In genomic region chr11:62901699-62902323, GRCm38 (mm10) we compare ENCODE assay signal across 8 mouse cellular contexts. TPM values are rescaled to one million over a fixed set of nuclear protein-coding genes. Genes with fewer than 3 reads are reported as not detected.
DNase-seq lines count a peak whose midpoint lies in the region; ATAC-seq and TF ChIP-seq lines count a peak whose summit lies in the region.

No protein-coding gene starts in this region.

- H3K9ac ChIP-seq in heart, adult 2 months (ENCODE audit: low read depth, low read length), result no peak overlapping the region

- H3K27ac ChIP-seq in heart, adult 2 months, result no peak overlapping the region
- H3K27ac ChIP-seq in heart, embryonic 10.5 days, result no peak overlapping the region

- CTCF ChIA-PET in Patski (lab: Charles Lee), result interaction anchor here (0.7 to 2.8 kb wide), 23 partner anchors 8 to 1058 kb away, joined by 3 to 33 read pairs (median 4); no protein-coding TSS in a partner anchor

- ATAC-seq in Patski, result peak; percentile 69
- ATAC-seq in megakaryocyte progenitor cell, adult 5-6 weeks (replicated peaks; ENCODE audit: poor library complexity), result peak; percentile 93

- intact Hi-C loops in heart, adult 2 months (cut with DNase I), result loop anchor here (5.0 kb wide), 1 partner anchor 270 kb away; no protein-coding TSS in a partner anchor
- intact Hi-C loops in heart, postnatal 14 days (cut with DNase I), result loop anchor here (5.0 kb wide), 1 partner anchor 270 kb away; no protein-coding TSS in a partner anchor

- H3K9me3 ChIP-seq in heart, embryonic 10.5 days, result no peaks in the 10 kb centered on the region

- no peak for TF ChIP-seq EP300 in heart, adult 2 months (IDR thresholded peaks at IDR 0.05; ENCODE audit: insufficient read depth, low read depth, low read length)

- H3K4me1 ChIP-seq in heart, adult 2 months (ENCODE audit: control insufficient read depth, insufficient read depth, low read length), result no peaks in the 10 kb centered on the region
- no peaks in the 10 kb centered on the region for H3K4me1 ChIP-seq in heart, embryonic 10.5 days

- H3K79me2 ChIP-seq in heart, adult 2 months (replicated peaks; ENCODE audit: control insufficient read depth, insufficient read depth, low read length), result no peaks in the 10 kb centered on the region

- DNase-seq in heart, adult 2 months, result peak in 1 of 2 experiments; percentile 35
- no peak for DNase-seq in heart, embryonic 10.5 days (ENCODE audit: low spot score)
- DNase-seq in Patski (ENCODE audit: low read depth, low spot score), result no peak
- DNase-seq in embryo, embryonic 11.5 days (ENCODE audit: low read depth, low spot score), result peak; percentile 69
- peak; percentile 50 to 80 for DNase-seq in heart, postnatal 14 days
- peak; percentile 75 to 76 for DNase-seq in layer of hippocampus, postnatal 10 days (ENCODE audit: low spot score in 2 of 2)
- peak; percentile 53 for DNase-seq in testis, postnatal 14 days (ENCODE audit: low spot score)

- in situ Hi-C loops in Patski (cut with MboI; ENCODE audit: low pct_unique_long_range_greater_than_20kb), result no loop called here

- no peaks in the 10 kb centered on the region for H3K27me3 ChIP-seq in heart, adult 2 months (ENCODE audit: control insufficient read depth, insufficient read depth, low read length)
- H3K27me3 ChIP-seq in heart, embryonic 10.5 days (ENCODE audit: insufficient read depth, poor library complexity, severe bottlenecking), result no peaks in the 10 kb centered on the region; the same call in 1 of the 2 replicates
- H3K27me3 ChIP-seq in Patski, result no peaks in the 10 kb centered on the region

- TF ChIP-seq POLR2A in heart, adult 2 months (IDR thresholded peaks at IDR 0.05; ENCODE audit: insufficient read depth, low read depth, low read length), result no peak

- peak; percentile 92 for TF ChIP-seq CTCF in heart, adult 2 months (IDR thresholded peaks at IDR 0.05)
- TF ChIP-seq CTCF in Patski (IDR thresholded peaks at IDR 0.05), result peak; percentile 85

- H3K36me3 ChIP-seq in heart, adult 2 months (ENCODE audit: control insufficient read depth, insufficient read depth, low read length), result no peaks in the 10 kb centered on the region
- H3K36me3 ChIP-seq in heart, embryonic 10.5 days, result no peaks in the 10 kb centered on the region

- POLR2A ChIA-PET in Patski (lab: Charles Lee), result interaction anchor here (0.8 to 1.2 kb wide), 2 partner anchors 9 to 11 kb away, joined by 3 read pairs; no protein-coding TSS in a partner anchor

- H3K4me3 ChIP-seq in heart, adult 2 months, result no peak overlapping the region
- H3K4me3 ChIP-seq in heart, embryonic 10.5 days, result no peak overlapping the region

- 22% methylated on average over 12 of the region's 12 CpGs for WGBS in heart, adult 2 months
- 29% methylated on average over 12 of the region's 12 CpGs for WGBS in heart, embryonic 10.5 days

RNA-seq across cellular contexts. Expression of gene Tvp23b, which starts 22.6 kb away (rescaled TPM):
- 10 to 100 TPM; 21.9 to 24.5 TPM for total RNA-seq in heart, adult 2 months (2021)
- 9.7 and 17.7 TPM in 2 replicates for polyA plus RNA-seq in heart, adult 2 months (2012; rRNA removed)
- 55.6 and 61.8 TPM in 2 replicates for polyA plus RNA-seq in heart, embryonic 10.5 days (2016; fragmentation: Nextera tagmentation; extraction: Ambion mirVana)
- polyA plus RNA-seq in Patski (2021), result 52.8 TPM
- total RNA-seq in heart, postnatal 14 days (2021), result 10 to 100 TPM; 18.5 to 19.2 TPM
- total RNA-seq in layer of hippocampus, postnatal 10 days (2021), result 10 to 100 TPM; 24.5 to 25.3 TPM
- total RNA-seq in megakaryocyte progenitor cell, adult 5-6 weeks (2015), result 42.3 and 46.6 TPM in 2 replicates
- total RNA-seq in megakaryocyte progenitor cell, adult 5-6 weeks (2017), result 37.7 and 41.9 TPM in 2 replicates

RNA-seq across cellular contexts. Expression of gene Cdrt4, which starts 49.2 kb away (rescaled TPM):
- not detected for total RNA-seq in heart, adult 2 months (2021)
- 1.4 TPM in 1 of 2 replicates, not detected in the other for polyA plus RNA-seq in heart, adult 2 months (2012; rRNA removed)
- 0.31 TPM in 1 of 2 replicates, not detected in the other for polyA plus RNA-seq in heart, embryonic 10.5 days (2016; fragmentation: Nextera tagmentation; extraction: Ambion mirVana)
- polyA plus RNA-seq in Patski (2021), result not detected
- not detected for total RNA-seq in heart, postnatal 14 days (2021)
- total RNA-seq in layer of hippocampus, postnatal 10 days (2021), result not detected
- not detected in 2 replicates for total RNA-seq in megakaryocyte progenitor cell, adult 5-6 weeks (2015)
- total RNA-seq in megakaryocyte progenitor cell, adult 5-6 weeks (2017), result not detected in 2 replicates

RNA-seq across cellular contexts. Expression of gene Fbxw10, which starts 54.9 kb away (rescaled TPM):
- under 1 TPM; 0.16 to 0.34 TPM for total RNA-seq in heart, adult 2 months (2021)
- polyA plus RNA-seq in heart, adult 2 months (2012; rRNA removed), result 0.29 and 0.70 TPM in 2 replicates
- 0.34 TPM in 1 of 2 replicates, not detected in the other for polyA plus RNA-seq in heart, embryonic 10.5 days (2016; fragmentation: Nextera tagmentation; extraction: Ambion mirVana)
- polyA plus RNA-seq in Patski (2021), result 1.4 TPM
- total RNA-seq in heart, postnatal 14 days (2021), result under 1 TPM; 0.43 to 0.49 TPM
- under 1 TPM; 0.51 to 0.53 TPM for total RNA-seq in layer of hippocampus, postnatal 10 days (2021)
- total RNA-seq in megakaryocyte progenitor cell, adult 5-6 weeks (2015), result 2.2 and 2.3 TPM in 2 replicates
- 1.2 and 4.1 TPM in 2 replicates for total RNA-seq in megakaryocyte progenitor cell, adult 5-6 weeks (2017)

Comparison
In these comparisons a context has a peak if more than half of its experiments do, and no peak if none do; other contexts are left out.
1. DNase-seq: peak in embryo, embryonic 11.5 days (single experiment), heart, postnatal 14 days (2 of 2), layer of hippocampus, postnatal 10 days (2 of 2) and testis, postnatal 14 days (single experiment); none in heart, embryonic 10.5 days (single experiment) and Patski (single experiment).